Mouse (Mus musculus): ENCODE data around the gene Tmprss3.

The Tmprss3 gene

GRCm38 (mm10) chr17:31134913-31135312, 63.9 kb downstream of the Tmprss3 start:
- DNase-seq = no peak

- DNase-seq = no peak
These were observed 65.0 kb downstream of the Tmprss3 start for GRCm38 (mm10) chr17:31133776-31134175.

GRCm38 (mm10) chr17:31131269-31131821, 67.4 kb downstream of the Tmprss3 start:
- DNase-seq = no peak

- no peak for DNase-seq
These were observed 69.3 kb downstream of the Tmprss3 start, which contains the start of gene Tff3 for GRCm38 (mm10) chr17:31129452-31129851. Gene Tff3, minus strand, starts transcription at chr17:31129646.

Measured in thymus, postnatal 4 days (tissue).